16 mouse cellular contexts compared by ENCODE assay signal in genomic region chr8:30686539-30686938, GRCm38 (mm10).
"Had no signal": no experiment of that assay in that cellular context is flagged by ENCODE, and none has a peak within 500 bp of the region (broad histone marks: within the 10 kb centered on the region; RNA-seq: fewer than 3 reads in every experiment).

No protein-coding gene starts in this region.

- H3K4me2 ChIP-seq: neural tube, embryonic 12.5 days; neural tube, embryonic 13.5 days; neural tube, embryonic 15.5 days; stomach, embryonic 15.5 days had no signal

- H3K36me3 ChIP-seq: neural tube, embryonic 12.5 days; neural tube, embryonic 13.5 days; neural tube, embryonic 15.5 days; stomach, embryonic 15.5 days had no signal

- H3K4me3 ChIP-seq: neural tube, embryonic 12.5 days; neural tube, embryonic 13.5 days; neural tube, embryonic 15.5 days; stomach, embryonic 15.5 days had no signal

- DNase-seq: retina, postnatal 1 day; right cerebral cortex, adult 18-20 months; right cerebral cortex, postnatal 14 days; right cerebral cortex, postnatal 25 days; right cerebral cortex, postnatal 4 days; spleen, adult 18-20 months; thymus, adult 18-20 months; thymus, adult 2 months; thymus, postnatal 14 days; thymus, postnatal 36 days; thymus, postnatal 4 days had no signal

- H3K27ac ChIP-seq: neural tube, embryonic 12.5 days; neural tube, embryonic 13.5 days; neural tube, embryonic 15.5 days; stomach, embryonic 15.5 days; stomach, postnatal 0 days had no signal

- H3K9me3 ChIP-seq: neural tube, embryonic 12.5 days; neural tube, embryonic 13.5 days; neural tube, embryonic 15.5 days; stomach, embryonic 15.5 days had no signal

- H3K27me3 ChIP-seq: neural tube, embryonic 12.5 days; neural tube, embryonic 13.5 days; neural tube, embryonic 15.5 days; stomach, embryonic 15.5 days had no signal

- H3K4me1 ChIP-seq: neural tube, embryonic 12.5 days; neural tube, embryonic 15.5 days; stomach, embryonic 15.5 days had no signal

- H3K9ac ChIP-seq: neural tube, embryonic 12.5 days; neural tube, embryonic 13.5 days; neural tube, embryonic 15.5 days; stomach, embryonic 15.5 days had no signal
